Comparison of ENCODE assay signal across 8 mouse cellular contexts in genomic region chr14:8080165-8080679, GRCm38 (mm10). TPM values are rescaled to one million over a fixed set of nuclear protein-coding genes. Genes with fewer than 3 reads are reported as not detected.
A peak's percentile ranks its signal among the peaks of the same experiment; 100 is the strongest.
DNase-seq lines count a peak whose midpoint lies in the region; ATAC-seq lines count a peak whose summit lies in the region.

Gene Rpp14, plus strand, starts transcription at chr14:8080367.

- peak; percentile 97 for DNase-seq in NIH3T3 (ENCODE audit: low read depth)
- peak; percentile 98 to 99 for DNase-seq in cerebellum, postnatal 10 days
- peak; percentile 91 to 95 for DNase-seq in frontal cortex, postnatal 14 days (ENCODE audit: low spot score in 2 of 2)
- DNase-seq in hindbrain, embryonic 14.5 days (ENCODE audit: low spot score), result peak; percentile 99
- peak; percentile 95 for DNase-seq in layer of hippocampus, postnatal 36 days
- DNase-seq in lung, postnatal 36 days, result peak; percentile 97
- DNase-seq in retina, postnatal 1 day, result peak; percentile 96
- DNase-seq in urinary bladder, adult 18-20 months (ENCODE audit: low spot score in 2 of 2), result peak; percentile 91 to 95

- H3K9me3 ChIP-seq in hindbrain, embryonic 14.5 days (ENCODE audit: control insufficient read depth, low read length), result no peaks in the 10 kb centered on the region

- H3K27me3 ChIP-seq in hindbrain, embryonic 14.5 days (ENCODE audit: control insufficient read depth, insufficient read depth, low read length), result no peaks in the 10 kb centered on the region

- H3K4me3 ChIP-seq in hindbrain, embryonic 14.5 days (replicated peaks; ENCODE audit: low read length), result peak within 1 kb of the TSS; percentile 74

- peak within 1 kb of the TSS; percentile 89 for H3K27ac ChIP-seq in hindbrain, embryonic 14.5 days

- peak within 1 kb of the TSS; percentile 76 for H3K9ac ChIP-seq in hindbrain, embryonic 14.5 days

- H3K4me2 ChIP-seq in hindbrain, embryonic 14.5 days (replicated peaks), result peak within 1 kb of the TSS; percentile 94

- WGBS in hindbrain, embryonic 14.5 days, result under 1% methylated on average over 47 of the region's 47 CpGs

- peaks cover 17% of the 10 kb centered on the region for H3K36me3 ChIP-seq in hindbrain, embryonic 14.5 days (replicated peaks; ENCODE audit: control insufficient read depth, insufficient read depth)

- H3K4me1 ChIP-seq in hindbrain, embryonic 14.5 days (replicated peaks; ENCODE audit: control insufficient read depth, insufficient read depth, low read length), result peaks cover 14% of the 10 kb centered on the region

- ATAC-seq in hindbrain, embryonic 14.5 days (ENCODE audit: low FRiP score), result peak; percentile 97

RNA-seq across cellular contexts. Expression of gene Rpp14, which starts in this region (rescaled TPM):
- 45.0 and 50.9 TPM in 2 replicates for polyA plus RNA-seq in hindbrain, embryonic 14.5 days (2014; fragmentation: Nextera tagmentation; extraction: Ambion mirVana)
- total RNA-seq in layer of hippocampus, postnatal 36 days (2021), result 10 to 100 TPM; 26.5 to 30.9 TPM

Comparison
In these comparisons a context has a peak if more than half of its experiments do, and no peak if none do; other contexts are left out.
1. Peak in every context shown above with its lines: DNase-seq, ATAC-seq, H3K4me3 ChIP-seq and H3K27ac ChIP-seq.